Mouse (Mus musculus) embryonic facial prominence, embryonic 13.5 days (tissue): Measurements from ENCODE around the gene Gypa. TPM values are rescaled to one million over a fixed set of nuclear protein-coding genes. Genes with fewer than 3 reads are reported as not detected.
A peak's percentile ranks its signal among the peaks of the same experiment; 100 is the strongest.

Experiments used
- ATAC-seq: fragments of 200-750 bp; cut with Nextera tagmentation; 2 replicates; pipeline ENCODE4 v1.8.0; 2017; ENCODE audit warnings: low read depth; ENCODE audit not compliant: insufficient number of reproducible peaks, insufficient read depth, low FRiP score, low TSS enrichment
- H3K27ac ChIP-seq: fragments of 300-500 bp; sonication (generic); 2 replicates; pipeline ENCODE4 v1.5.1; 2015; ENCODE audit warnings: moderate library complexity, mild to moderate bottlenecking, inconsistent platforms
- H3K27me3 ChIP-seq: fragments of 300-500 bp; sonication (generic); 2 replicates; pipeline ENCODE4 v1.6.1; 2015; ENCODE audit warnings: mild to moderate bottlenecking, inconsistent platforms
- H3K36me3 ChIP-seq: fragments of 300-500 bp; sonication (generic); 2 replicates; pipeline ENCODE4 v1.6.1; 2015; ENCODE audit warnings: mild to moderate bottlenecking, inconsistent platforms
- H3K4me1 ChIP-seq: fragments of 300-500 bp; sonication (generic); 2 replicates; pipeline ENCODE4 v1.6.1; 2015; ENCODE audit warnings: inconsistent platforms
- H3K4me2 ChIP-seq: fragments of 300-500 bp; sonication (generic); 2 replicates; pipeline ENCODE4 v1.6.1; 2015; ENCODE audit warnings: moderate library complexity, mild to moderate bottlenecking, inconsistent platforms
- H3K4me3 ChIP-seq: fragments of 300-500 bp; sonication (generic); 2 replicates; pipeline ENCODE4 v1.5.1; 2015; ENCODE audit warnings: mild to moderate bottlenecking, inconsistent platforms
- H3K9ac ChIP-seq: fragments of 300-500 bp; sonication (generic); 2 replicates; pipeline ENCODE4 v1.6.1; 2015; ENCODE audit warnings: mild to moderate bottlenecking, inconsistent platforms
- H3K9me3 ChIP-seq: fragments of 300-500 bp; sonication (generic); 2 replicates; pipeline ENCODE4 v1.6.1; 2016; ENCODE audit warnings: inconsistent platforms
- WGBS: fragments of 180-500 bp; shearing (Covaris S2); methylation state at CpG from one replicate; pipeline ENCODE4 v1.1.7; 2015; ENCODE audit warnings: mixed read lengths; 5-methylcytosine and 5-hydroxymethylcytosine counted together
- polyA plus RNA-seq: library from polyadenylated mRNA; unstranded; fragments of >200 nt; fragmentation: Nextera tagmentation; extraction: Ambion mirVana; gene quantifications from 2 replicates; pipeline ENCODE4 v1.2.1, GENCODE M21; 2015

The Gypa gene
- 2.7 and 12.0 TPM in 2 replicates for polyA plus RNA-seq

GRCm38 (mm10) chr8:80493523-80494345 lies at the start of gene Gypa:
Gene Gypa (plus strand): TSS chr8:80493781.
- Histone ChIP-seq H3K4me1 (peaks cover 5% of the 10 kb centered on the region; the same call in 1 of the 2 replicates), H3K4me3 (peak within 1 kb of the TSS; percentile 53), H3K9me3 (no peaks in the 10 kb centered on the region), H3K27me3 (no peaks in the 10 kb centered on the region), H3K9ac (peak within 1 kb of the TSS; percentile 64), H3K27ac (no peak within 1 kb of the TSS), H3K4me2 (peak within 1 kb of the TSS; percentile 70), H3K36me3 (no peaks in the 10 kb centered on the region)
- no peak for ATAC-seq
- 31% methylated on average over 14 of the region's 14 CpGs for WGBS

GRCm38 (mm10) chr8:80444534-80445072 lies 49.0 kb upstream of the Gypa start:
- Histone ChIP-seq H3K9me3 (no peaks in the 10 kb centered on the region), H3K4me3 (no peak overlapping the region), H3K27me3 (no peaks in the 10 kb centered on the region), H3K9ac (no peak overlapping the region), H3K36me3 (no peaks in the 10 kb centered on the region), H3K27ac (no peak overlapping the region), H3K4me2 (no peak overlapping the region), H3K4me1 (no peaks in the 10 kb centered on the region)
- ATAC-seq, result no peak
- WGBS, result 74% methylated on average over 4 of the region's 4 CpGs

GRCm38 (mm10) chr8:80447217-80447616 lies 46.4 kb upstream of the Gypa start:
- Histone ChIP-seq H3K4me1 (peaks cover 3% of the 10 kb centered on the region; the same call in 1 of the 2 replicates), H3K27me3 (no peaks in the 10 kb centered on the region), H3K9ac (no peak overlapping the region), H3K9me3 (no peaks in the 10 kb centered on the region), H3K36me3 (no peaks in the 10 kb centered on the region), H3K4me2 (no peak overlapping the region), H3K27ac (no peak overlapping the region), H3K4me3 (no peak overlapping the region)
- 83% methylated on average over 4 of the region's 4 CpGs for WGBS
- no peak for ATAC-seq

GRCm38 (mm10) chr8:80451938-80452690 lies 41.5 kb upstream of the Gypa start:
- Histone ChIP-seq H3K9me3 (no peaks in the 10 kb centered on the region), H3K9ac (0 out of 2 replicates have a peak overlapping the region, but pooled peaks have one; percentile 27), H3K27me3 (no peaks in the 10 kb centered on the region), H3K27ac (peak overlapping the region; percentile 41), H3K36me3 (no peaks in the 10 kb centered on the region), H3K4me3 (no peak overlapping the region), H3K4me1 (peaks cover 14% of the 10 kb centered on the region; the same call in 1 of the 2 replicates), H3K4me2 (peak overlapping the region; percentile 24)
- ATAC-seq, result no peak
- 49% methylated on average over 19 of the region's 19 CpGs for WGBS

GRCm38 (mm10) chr8:80463450-80463917 lies 30.1 kb upstream of the Gypa start:
- Histone ChIP-seq H3K9ac (no peak overlapping the region), H3K4me1 (peaks cover 18% of the 10 kb centered on the region), H3K4me2 (no peak overlapping the region), H3K27me3 (peaks cover 5% of the 10 kb centered on the region; the same call in 1 of the 2 replicates), H3K27ac (no peak overlapping the region), H3K36me3 (no peaks in the 10 kb centered on the region), H3K9me3 (no peaks in the 10 kb centered on the region), H3K4me3 (no peak overlapping the region)
- 65% methylated on average over 4 of the region's 4 CpGs for WGBS
- ATAC-seq, result no peak

GRCm38 (mm10) chr8:80474971-80475370 lies 18.6 kb upstream of the Gypa start:
- 0 out of 2 replicates have a peak, but pooled peaks cover 5% of the 10 kb centered on the region for H3K27me3 ChIP-seq
- 41% methylated on average over 7 of the region's 7 CpGs for WGBS
- no peak overlapping the region for H3K4me2 ChIP-seq
- H3K4me1 ChIP-seq, result no peaks in the 10 kb centered on the region
- peaks cover 6% of the 10 kb centered on the region; the same call in 1 of the 2 replicates for H3K9me3 ChIP-seq
- no peaks in the 10 kb centered on the region for H3K36me3 ChIP-seq
- ATAC-seq, result no peak
- no peak overlapping the region for H3K27ac ChIP-seq
- H3K9ac ChIP-seq, result no peak overlapping the region
- no peak overlapping the region for H3K4me3 ChIP-seq

- H3K4me3 ChIP-seq, result no peak overlapping the region
- H3K9me3 ChIP-seq, result no peaks in the 10 kb centered on the region
- H3K9ac ChIP-seq, result no peak overlapping the region
- no peak overlapping the region for H3K4me2 ChIP-seq
- no peak overlapping the region for H3K27ac ChIP-seq
- no peaks in the 10 kb centered on the region for H3K4me1 ChIP-seq
- WGBS, result 84% methylated on average over 5 of the region's 5 CpGs
- H3K27me3 ChIP-seq, result 0 out of 2 replicates have a peak, but pooled peaks cover 9% of the 10 kb centered on the region
- ATAC-seq, result no peak
- H3K36me3 ChIP-seq, result no peaks in the 10 kb centered on the region
Measured at GRCm38 (mm10) chr8:80478156-80478555, 15.4 kb upstream of the Gypa start.

GRCm38 (mm10) chr8:80479129-80479528 lies 14.5 kb upstream of the Gypa start:
- no peak for ATAC-seq
- no peak overlapping the region for H3K4me3 ChIP-seq
- no peak overlapping the region for H3K27ac ChIP-seq
- H3K9ac ChIP-seq, result no peak overlapping the region
- 0 out of 2 replicates have a peak, but pooled peaks cover 9% of the 10 kb centered on the region for H3K27me3 ChIP-seq
- no peaks in the 10 kb centered on the region for H3K9me3 ChIP-seq
- H3K36me3 ChIP-seq, result no peaks in the 10 kb centered on the region
- no peaks in the 10 kb centered on the region for H3K4me1 ChIP-seq
- no peak overlapping the region for H3K4me2 ChIP-seq
- 46% methylated on average over 1 of the region's 1 CpGs for WGBS

- 75% methylated on average over 6 of the region's 6 CpGs for WGBS
- no peak for ATAC-seq
Measured at GRCm38 (mm10) chr8:80482173-80482572, 11.4 kb upstream of the Gypa start.

GRCm38 (mm10) chr8:80482822-80483774 lies 10.5 kb upstream of the Gypa start:
- no peak overlapping the region for H3K9ac ChIP-seq
- ATAC-seq, result no peak
- H3K27ac ChIP-seq, result no peak overlapping the region
- H3K27me3 ChIP-seq, result 0 out of 2 replicates have a peak, but pooled peaks cover 4% of the 10 kb centered on the region
- H3K4me2 ChIP-seq, result peak overlapping the region; percentile 47
- H3K36me3 ChIP-seq, result no peaks in the 10 kb centered on the region
- no peaks in the 10 kb centered on the region for H3K4me1 ChIP-seq
- no peaks in the 10 kb centered on the region for H3K9me3 ChIP-seq
- WGBS, result 27% methylated on average over 16 of the region's 16 CpGs
- no peak overlapping the region for H3K4me3 ChIP-seq

More at GRCm38 (mm10) chr8:80482173-80482572, 11.4 kb upstream of the Gypa start:
- no peak overlapping the region for H3K27ac ChIP-seq
- H3K9ac ChIP-seq, result no peak overlapping the region
- 0 out of 2 replicates have a peak, but pooled peaks cover 4% of the 10 kb centered on the region for H3K27me3 ChIP-seq
- H3K4me2 ChIP-seq, result no peak overlapping the region
- no peaks in the 10 kb centered on the region for H3K4me1 ChIP-seq
- H3K36me3 ChIP-seq, result no peaks in the 10 kb centered on the region
- no peak overlapping the region for H3K4me3 ChIP-seq
- H3K9me3 ChIP-seq, result no peaks in the 10 kb centered on the region
